Comparison of ENCODE assay signal across 7 mouse cellular contexts in genomic region chr6:124964638-124965037, GRCm38 (mm10). TPM values are rescaled to one million over a fixed set of nuclear protein-coding genes. Genes with fewer than 3 reads are reported as not detected.
DNase-seq lines count a peak whose midpoint lies in the region; ATAC-seq and TF ChIP-seq lines count a peak whose summit lies in the region.

No protein-coding gene starts in this region.

- no peak for DNase-seq in thymus, adult 2 months
- DNase-seq in thymus, postnatal 10 days (ENCODE audit: low spot score in 2 of 2), result no peak
- no peak for DNase-seq in limb, embryonic 14.5 days (ENCODE audit: low spot score)
- no peak for DNase-seq in right cerebral cortex, postnatal 36 days (ENCODE audit: low spot score in 2 of 2)
- DNase-seq in adrenal gland, postnatal 36 days, result no peak

- H3K4me2 ChIP-seq in embryonic facial prominence, embryonic 15.5 days (replicated peaks), result peak overlapping the region; percentile 88
- H3K4me2 ChIP-seq in limb, embryonic 14.5 days (replicated peaks; ENCODE audit: low read depth, low read length, severe bottlenecking), result peak overlapping the region; percentile 98
- H3K4me2 ChIP-seq in neural tube, embryonic 14.5 days (ENCODE audit: low read depth, low read length), result peak overlapping the region; percentile 94

- no peak for TF ChIP-seq POLR2A in thymus, adult 2 months (IDR thresholded peaks at IDR 0.05; ENCODE audit: control insufficient read depth, extremely low read depth, insufficient read depth, low read length, poor library complexity)
- no peak for TF ChIP-seq POLR2A in limb, embryonic 14.5 days (IDR thresholded peaks at IDR 0.05; ENCODE audit: borderline replicate concordance, extremely low read depth, insufficient read depth, insufficient read length)

- TF ChIP-seq CTCF in thymus, adult 2 months (IDR thresholded peaks at IDR 0.05; ENCODE audit: borderline replicate concordance, control insufficient read depth, extremely low read depth, insufficient read depth, low read length, poor library complexity), result no peak

- peaks cover 4% of the 10 kb centered on the region; the same call in 1 of the 2 replicates for H3K36me3 ChIP-seq in thymus, adult 2 months (ENCODE audit: control insufficient read depth, insufficient read depth, low read length)
- H3K36me3 ChIP-seq in embryonic facial prominence, embryonic 15.5 days, result peaks cover 28% of the 10 kb centered on the region
- H3K36me3 ChIP-seq in limb, embryonic 14.5 days (ENCODE audit: control insufficient read depth, insufficient read depth, low read length), result peaks cover 29% of the 10 kb centered on the region
- peaks cover 17% of the 10 kb centered on the region for H3K36me3 ChIP-seq in neural tube, embryonic 14.5 days (ENCODE audit: control insufficient read depth, insufficient read depth, low read length)

- 7% methylated on average over 16 of the region's 16 CpGs for WGBS in thymus, adult 2 months
- WGBS in embryonic facial prominence, embryonic 15.5 days, result 27% methylated on average over 16 of the region's 16 CpGs
- WGBS in limb, embryonic 14.5 days, result 33% methylated on average over 16 of the region's 16 CpGs
- 46% methylated on average over 16 of the region's 16 CpGs for WGBS in neural tube, embryonic 14.5 days

- H3K4me3 ChIP-seq in thymus, adult 2 months (ENCODE audit: control insufficient read depth, insufficient read depth, low read length), result peak overlapping the region; percentile 55
- H3K4me3 ChIP-seq in embryonic facial prominence, embryonic 15.5 days (replicated peaks), result peak overlapping the region; percentile 84
- H3K4me3 ChIP-seq in limb, embryonic 14.5 days (replicated peaks; ENCODE audit: low read length), result peak overlapping the region; percentile 85
- peak overlapping the region; percentile 83 for H3K4me3 ChIP-seq in neural tube, embryonic 14.5 days (ENCODE audit: low read depth, low read length)

- peak overlapping the region; percentile 90 for H3K9ac ChIP-seq in embryonic facial prominence, embryonic 15.5 days
- peak overlapping the region; percentile 89 for H3K9ac ChIP-seq in limb, embryonic 14.5 days (ENCODE audit: low read depth, low read length, severe bottlenecking)
- H3K9ac ChIP-seq in neural tube, embryonic 14.5 days (replicated peaks; ENCODE audit: low read depth, low read length), result peak overlapping the region; percentile 93

- peaks cover 7% of the 10 kb centered on the region for H3K4me1 ChIP-seq in thymus, adult 2 months (replicated peaks; ENCODE audit: control insufficient read depth, insufficient read depth, low read length)
- peaks cover 10% of the 10 kb centered on the region for H3K4me1 ChIP-seq in embryonic facial prominence, embryonic 15.5 days
- peaks cover 11% of the 10 kb centered on the region for H3K4me1 ChIP-seq in limb, embryonic 14.5 days (ENCODE audit: control insufficient read depth, insufficient read depth, low read length)
- H3K4me1 ChIP-seq in neural tube, embryonic 14.5 days (ENCODE audit: control insufficient read depth, insufficient read depth, low read length), result peaks cover 15% of the 10 kb centered on the region

- H3K27me3 ChIP-seq in thymus, adult 2 months (ENCODE audit: control insufficient read depth, insufficient read depth, low read length), result no peaks in the 10 kb centered on the region
- no peaks in the 10 kb centered on the region for H3K27me3 ChIP-seq in embryonic facial prominence, embryonic 15.5 days
- no peaks in the 10 kb centered on the region for H3K27me3 ChIP-seq in limb, embryonic 14.5 days (ENCODE audit: control insufficient read depth, insufficient read depth, low read length)
- no peaks in the 10 kb centered on the region for H3K27me3 ChIP-seq in neural tube, embryonic 14.5 days (ENCODE audit: control insufficient read depth, insufficient read depth, low read length)

- ATAC-seq in embryonic facial prominence, embryonic 15.5 days (ENCODE audit: insufficient number of reproducible peaks, low FRiP score, low TSS enrichment, low read depth), result no peak
- no peak for ATAC-seq in limb, embryonic 14.5 days (ENCODE audit: low FRiP score, low read depth)
- ATAC-seq in neural tube, embryonic 14.5 days (ENCODE audit: low read depth), result peak; percentile 32

- H3K9me3 ChIP-seq in embryonic facial prominence, embryonic 15.5 days (replicated peaks), result no peaks in the 10 kb centered on the region
- H3K9me3 ChIP-seq in limb, embryonic 14.5 days (ENCODE audit: control insufficient read depth, low read length), result no peaks in the 10 kb centered on the region
- H3K9me3 ChIP-seq in neural tube, embryonic 14.5 days (ENCODE audit: control insufficient read depth, low read length), result no peaks in the 10 kb centered on the region

- no peak overlapping the region for H3K27ac ChIP-seq in thymus, adult 2 months (ENCODE audit: control insufficient read depth, insufficient read depth, low read length)
- peak overlapping the region; percentile 94 for H3K27ac ChIP-seq in embryonic facial prominence, embryonic 15.5 days (replicated peaks)
- peak overlapping the region; percentile 89 for H3K27ac ChIP-seq in limb, embryonic 14.5 days (replicated peaks; ENCODE audit: low read depth, low read length)
- H3K27ac ChIP-seq in neural tube, embryonic 14.5 days (ENCODE audit: low read depth, low read length), result peak overlapping the region; percentile 89; the same call in 1 of the 2 replicates

RNA-seq across cellular contexts. Expression of gene Cops7a, which starts 0.7 kb away (rescaled TPM):
- 168 and 199 TPM in 2 replicates for polyA plus RNA-seq in thymus, adult 2 months (2012; rRNA removed)
- 144 and 150 TPM in 2 replicates for polyA plus RNA-seq in embryonic facial prominence, embryonic 15.5 days (2015; fragmentation: Nextera tagmentation; extraction: Ambion mirVana)
- 215 and 251 TPM in 2 replicates for polyA plus RNA-seq in limb, embryonic 14.5 days (2012; rRNA removed)
- 137 and 144 TPM in 2 replicates for polyA plus RNA-seq in limb, embryonic 14.5 days (2014; fragmentation: Nextera tagmentation; extraction: Ambion mirVana)
- polyA plus RNA-seq in neural tube, embryonic 14.5 days (2014; fragmentation: Nextera tagmentation; extraction: Ambion mirVana), result 89.5 and 93.8 TPM in 2 replicates
- 100 to 1,000 TPM; 121 to 176 TPM for total RNA-seq in adrenal gland, postnatal 36 days (2021)

RNA-seq across cellular contexts. Expression of gene Pianp, which starts 31.9 kb away (rescaled TPM):
- polyA plus RNA-seq in thymus, adult 2 months (2012; rRNA removed), result 5.1 and 5.5 TPM in 2 replicates
- 11.3 and 13.7 TPM in 2 replicates for polyA plus RNA-seq in embryonic facial prominence, embryonic 15.5 days (2015; fragmentation: Nextera tagmentation; extraction: Ambion mirVana)
- polyA plus RNA-seq in limb, embryonic 14.5 days (2012; rRNA removed), result 35.2 and 44.6 TPM in 2 replicates
- 20.0 and 20.3 TPM in 2 replicates for polyA plus RNA-seq in limb, embryonic 14.5 days (2014; fragmentation: Nextera tagmentation; extraction: Ambion mirVana)
- 41.3 and 62.3 TPM in 2 replicates for polyA plus RNA-seq in neural tube, embryonic 14.5 days (2014; fragmentation: Nextera tagmentation; extraction: Ambion mirVana)
- 1 to 10 TPM; 2.1 to 3.4 TPM for total RNA-seq in adrenal gland, postnatal 36 days (2021)

RNA-seq across cellular contexts. Expression of gene Mlf2, which starts 33.5 kb away (rescaled TPM):
- 404 and 428 TPM in 2 replicates for polyA plus RNA-seq in thymus, adult 2 months (2012; rRNA removed)
- 373 and 388 TPM in 2 replicates for polyA plus RNA-seq in embryonic facial prominence, embryonic 15.5 days (2015; fragmentation: Nextera tagmentation; extraction: Ambion mirVana)
- polyA plus RNA-seq in limb, embryonic 14.5 days (2012; rRNA removed), result 407 and 471 TPM in 2 replicates
- polyA plus RNA-seq in limb, embryonic 14.5 days (2014; fragmentation: Nextera tagmentation; extraction: Ambion mirVana), result 355 and 380 TPM in 2 replicates
- 560 and 584 TPM in 2 replicates for polyA plus RNA-seq in neural tube, embryonic 14.5 days (2014; fragmentation: Nextera tagmentation; extraction: Ambion mirVana)
- total RNA-seq in adrenal gland, postnatal 36 days (2021), result 100 to 1,000 TPM; 284 to 296 TPM

RNA-seq across cellular contexts. Expression of gene Zfp384, which starts 44.3 kb away (rescaled TPM):
- polyA plus RNA-seq in thymus, adult 2 months (2012; rRNA removed), result 117 and 126 TPM in 2 replicates
- polyA plus RNA-seq in embryonic facial prominence, embryonic 15.5 days (2015; fragmentation: Nextera tagmentation; extraction: Ambion mirVana), result 18.2 and 19.2 TPM in 2 replicates
- 103 and 130 TPM in 2 replicates for polyA plus RNA-seq in limb, embryonic 14.5 days (2012; rRNA removed)
- 12.4 and 14.6 TPM in 2 replicates for polyA plus RNA-seq in limb, embryonic 14.5 days (2014; fragmentation: Nextera tagmentation; extraction: Ambion mirVana)
- polyA plus RNA-seq in neural tube, embryonic 14.5 days (2014; fragmentation: Nextera tagmentation; extraction: Ambion mirVana), result 12.3 and 16.5 TPM in 2 replicates
- 10 to 100 TPM; 41.3 to 53.8 TPM for total RNA-seq in adrenal gland, postnatal 36 days (2021)

RNA-seq across cellular contexts. Expression of gene Ptms, which starts 44.7 kb away (rescaled TPM):
- 1,595 and 1,797 TPM in 2 replicates for polyA plus RNA-seq in thymus, adult 2 months (2012; rRNA removed)
- 355 and 368 TPM in 2 replicates for polyA plus RNA-seq in embryonic facial prominence, embryonic 15.5 days (2015; fragmentation: Nextera tagmentation; extraction: Ambion mirVana)
- polyA plus RNA-seq in limb, embryonic 14.5 days (2012; rRNA removed), result 1,126 and 1,778 TPM in 2 replicates
- 306 and 353 TPM in 2 replicates for polyA plus RNA-seq in limb, embryonic 14.5 days (2014; fragmentation: Nextera tagmentation; extraction: Ambion mirVana)
- 664 and 670 TPM in 2 replicates for polyA plus RNA-seq in neural tube, embryonic 14.5 days (2014; fragmentation: Nextera tagmentation; extraction: Ambion mirVana)
- total RNA-seq in adrenal gland, postnatal 36 days (2021), result 100 to 1,000 TPM; 753 to 830 TPM
